Mouse (Mus musculus) spleen, adult 2 months (tissue): ENCODE data around the gene Nsmce4a. TPM values are rescaled to one million over a fixed set of nuclear protein-coding genes. Genes with fewer than 3 reads are reported as not detected.
A peak's percentile ranks its signal among the peaks of the same experiment; 100 is the strongest.

Experiments
- DNase-seq, 2 experiments: peaks; one replicate each; pipeline versions ENCODE4 v3.0.0 to v3.0.0-alpha.2; 2012 to 2021; ENCODE audit warnings: low spot score in 2 of 2, low read depth in 1 of 2
- H3K27ac ChIP-seq: fragments of 200-500 bp; 2 replicates; pipeline ENCODE4 v1.5.1; 2012; ENCODE audit warnings: low read length, inconsistent platforms; ENCODE audit not compliant: insufficient read depth
- H3K27me3 ChIP-seq: fragments of 200-500 bp; 2 replicates; pipeline ENCODE4 v1.6.1; 2012; ENCODE audit warnings: mild to moderate bottlenecking, moderate library complexity, low read length, inconsistent platforms; ENCODE audit not compliant: control insufficient read depth, insufficient read depth
- H3K36me3 ChIP-seq: fragments of 200-500 bp; 2 replicates; pipeline ENCODE4 v1.6.1; 2012; ENCODE audit warnings: mild to moderate bottlenecking, low read length, inconsistent platforms; ENCODE audit not compliant: control insufficient read depth, insufficient read depth
- H3K4me1 ChIP-seq: fragments of 200-500 bp; 2 replicates; pipeline ENCODE4 v1.6.1; 2011; ENCODE audit warnings: inconsistent platforms; ENCODE audit not compliant: control insufficient read depth, insufficient read depth, insufficient read length
- H3K4me3 ChIP-seq: fragments of 200-500 bp; 2 replicates; pipeline ENCODE4 v1.5.1; 2011; ENCODE audit warnings: mild to moderate bottlenecking, inconsistent platforms; ENCODE audit not compliant: insufficient read depth, insufficient read length; ENCODE audit errors: extremely low read depth
- CTCF ChIP-seq: fragments of 200-500 bp; IDR thresholded peaks from 2 replicates; pipeline ENCODE4 v1.5.1; 2011; ENCODE audit warnings: mild to moderate bottlenecking, inconsistent platforms; ENCODE audit not compliant: insufficient read depth, insufficient read length, insufficient replicate concordance; ENCODE audit errors: extremely low read depth
- POLR2A ChIP-seq: fragments of 200-500 bp; IDR thresholded peaks from 2 replicates; pipeline ENCODE4 v1.6.1; 2011; ENCODE audit warnings: low read depth, low read length, inconsistent platforms
- WGBS: fragments of 180-500 bp; shearing (Covaris S2); methylation state at CpG from one replicate; pipeline ENCODE4 v1.1.7; 2018; 5-methylcytosine and 5-hydroxymethylcytosine counted together
- polyA plus RNA-seq: library from polyadenylated mRNA; depleted of rRNA; stranded (reverse); fragments of >200 nt; gene quantifications from 2 replicates; pipeline ENCODE4 v1.2.3, GENCODE M21; 2012; rRNA removed

Nsmce4a gene
- polyA plus RNA-seq, 1 experiment, result 43.9 TPM

GRCm38 (mm10) chr7:130519096-130520048, 53.5 kb downstream of the Nsmce4a start:
- DNase-seq, result peak; percentile 83 to 94
- under 1% methylated on average over 89 of the region's 90 CpGs for WGBS
- peak; percentile 63 for TF ChIP-seq POLR2A
- TF ChIP-seq CTCF, result no peak
- H3K27me3 ChIP-seq, result no peaks in the 10 kb centered on the region
- H3K4me1 ChIP-seq, result peaks cover 5% of the 10 kb centered on the region
- H3K4me3 ChIP-seq, result peak overlapping the region; percentile 96
- peak overlapping the region; percentile 78 for H3K27ac ChIP-seq
- no peaks in the 10 kb centered on the region for H3K36me3 ChIP-seq

GRCm38 (mm10) chr7:130518213-130519095, 54.5 kb downstream of the Nsmce4a start:
- no peaks in the 10 kb centered on the region for H3K27me3 ChIP-seq
- peak overlapping the region; percentile 96; the same call in 1 of the 2 replicates for H3K4me3 ChIP-seq
- TF ChIP-seq CTCF (no peak), POLR2A (no peak)
- peaks cover 5% of the 10 kb centered on the region for H3K4me1 ChIP-seq
- H3K36me3 ChIP-seq, result no peaks in the 10 kb centered on the region
- WGBS, result 27% methylated on average over 26 of the region's 26 CpGs
- no peak overlapping the region; the same call in 1 of the 2 replicates for H3K27ac ChIP-seq
- no peak for DNase-seq

GRCm38 (mm10) chr7:130510243-130510642, 62.7 kb downstream of the Nsmce4a start:
- H3K36me3 ChIP-seq, result peaks cover 21% of the 10 kb centered on the region
- WGBS, result 79% methylated on average over 5 of the region's 5 CpGs

GRCm38 (mm10) chr7:130503006-130503405, 69.9 kb downstream of the Nsmce4a start:
- no peak for DNase-seq

More at GRCm38 (mm10) chr7:130510243-130510642, 62.7 kb downstream of the Nsmce4a start:
- no peak for TF ChIP-seq CTCF
- no peak for TF ChIP-seq POLR2A
- DNase-seq, result no peak
- no peaks in the 10 kb centered on the region for H3K27me3 ChIP-seq
- H3K4me1 ChIP-seq, result no peaks in the 10 kb centered on the region
- no peak overlapping the region for H3K27ac ChIP-seq
- no peak overlapping the region for H3K4me3 ChIP-seq

GRCm38 (mm10) chr7:130501499-130501898, 71.4 kb downstream of the Nsmce4a start:
- no peak for DNase-seq
- Histone ChIP-seq H3K4me1 (no peaks in the 10 kb centered on the region), H3K27me3 (no peaks in the 10 kb centered on the region), H3K36me3 (peaks cover 24% of the 10 kb centered on the region), H3K4me3 (no peak overlapping the region), H3K27ac (no peak overlapping the region)
- WGBS, result 18% methylated on average over 1 of the region's 1 CpGs
- no peak for TF ChIP-seq CTCF
- no peak for TF ChIP-seq POLR2A

More at GRCm38 (mm10) chr7:130503006-130503405, 69.9 kb downstream of the Nsmce4a start:
- Histone ChIP-seq H3K27ac (no peak overlapping the region), H3K36me3 (peaks cover 26% of the 10 kb centered on the region), H3K27me3 (no peaks in the 10 kb centered on the region), H3K4me1 (no peaks in the 10 kb centered on the region), H3K4me3 (no peak overlapping the region)
- TF ChIP-seq CTCF, result no peak
- 93% methylated on average over 5 of the region's 5 CpGs for WGBS

GRCm38 (mm10) chr7:130493346-130493745, 79.6 kb downstream of the Nsmce4a start:
- DNase-seq, result no peak
- Histone ChIP-seq H3K27me3 (no peaks in the 10 kb centered on the region), H3K4me3 (no peak overlapping the region), H3K36me3 (peaks cover 3% of the 10 kb centered on the region), H3K4me1 (no peaks in the 10 kb centered on the region), H3K27ac (no peak overlapping the region)
- TF ChIP-seq POLR2A (no peak), CTCF (no peak)
- WGBS, result 86% methylated on average over 3 of the region's 3 CpGs

GRCm38 (mm10) chr7:130492026-130492425, 80.9 kb downstream of the Nsmce4a start:
- H3K4me3 ChIP-seq, result no peak overlapping the region

More at GRCm38 (mm10) chr7:130492026-130492425, 80.9 kb downstream of the Nsmce4a start:
- TF ChIP-seq POLR2A (no peak), CTCF (no peak)
- H3K4me1 ChIP-seq, result no peaks in the 10 kb centered on the region
- DNase-seq, result no peak
- H3K36me3 ChIP-seq, result peaks cover 2% of the 10 kb centered on the region; the same call in 1 of the 2 replicates
- H3K27ac ChIP-seq, result no peak overlapping the region
- no peaks in the 10 kb centered on the region for H3K27me3 ChIP-seq

Other genes starting within 250 kb of the Nsmce4a start
- 4.2 and 5.3 TPM in 2 replicates for gene Ate1, start 52.7 kb downstream of the Nsmce4a start, polyA plus RNA-seq
- gene Tacc2, start 4.3 kb upstream of the Nsmce4a start, polyA plus RNA-seq, result 4.3 and 5.5 TPM in 2 replicates
- gene Btbd16, start 201.0 kb upstream of the Nsmce4a start, polyA plus RNA-seq, result 0.16 and 0.20 TPM in 2 replicates